Mouse (Mus musculus) limb, embryonic 11.5 days (tissue): Measurements from ENCODE around the gene Pphln1. TPM values are rescaled to one million over a fixed set of nuclear protein-coding genes. Genes with fewer than 3 reads are reported as not detected.
A peak's percentile ranks its signal among the peaks of the same experiment; 100 is the strongest.

Source experiments
- ATAC-seq: fragments of 200-750 bp; cut with Nextera tagmentation; 2 replicates; pipeline ENCODE4 v1.8.0; 2017; ENCODE audit warnings: low read depth; ENCODE audit not compliant: insufficient number of reproducible peaks, low FRiP score, low TSS enrichment
- DNase-seq: peaks from one replicate; pipeline ENCODE4 v3.0.0-alpha.2; 2015; ENCODE audit warnings: low spot score
- H3K27ac ChIP-seq: fragments of 300-500 bp; sonication (generic); replicated peaks from 2 replicates; pipeline ENCODE4 v1.5.1; 2014; ENCODE audit warnings: low read depth, mild to moderate bottlenecking, low read length
- H3K27me3 ChIP-seq: fragments of 300-500 bp; sonication (generic); 2 replicates; pipeline ENCODE4 v1.6.1; 2014; ENCODE audit warnings: mild to moderate bottlenecking, low read length, mixed read lengths; ENCODE audit not compliant: control insufficient read depth, insufficient read depth
- H3K36me3 ChIP-seq: fragments of 300-500 bp; sonication (generic); 2 replicates; pipeline ENCODE4 v1.6.1; 2014; ENCODE audit warnings: mild to moderate bottlenecking, low read length, moderate library complexity, mixed read lengths; ENCODE audit not compliant: control insufficient read depth, insufficient read depth
- H3K4me1 ChIP-seq: fragments of 300-500 bp; sonication (generic); 2 replicates; pipeline ENCODE4 v1.6.1; 2014; ENCODE audit warnings: low read length, mixed read lengths; ENCODE audit not compliant: control insufficient read depth, insufficient read depth
- H3K4me2 ChIP-seq: fragments of 300-500 bp; sonication (generic); 2 replicates; pipeline ENCODE4 v1.6.1; 2014; ENCODE audit warnings: low read depth, mild to moderate bottlenecking, moderate library complexity; ENCODE audit not compliant: severe bottlenecking
- H3K4me3 ChIP-seq: fragments of 300-500 bp; sonication (generic); 2 replicates; pipeline ENCODE4 v1.5.1; 2014; ENCODE audit warnings: low read depth, low read length
- H3K9ac ChIP-seq: fragments of 300-500 bp; sonication (generic); 2 replicates; pipeline ENCODE4 v1.6.1; 2014; ENCODE audit warnings: mild to moderate bottlenecking, low read length
- H3K9me3 ChIP-seq: fragments of 300-500 bp; sonication (generic); 2 replicates; pipeline ENCODE4 v1.6.1; 2016; ENCODE audit warnings: low read length; ENCODE audit not compliant: control insufficient read depth
- WGBS: fragments of 180-500 bp; shearing (Covaris S2); extraction: QIAGEN DNeasy Blood & Tissue Kit; methylation state at CpG from one replicate; pipeline ENCODE4 v1.1.7; 2014; 5-methylcytosine and 5-hydroxymethylcytosine counted together
- polyA plus RNA-seq: library from polyadenylated mRNA; unstranded; fragments of >200 nt; fragmentation: Nextera tagmentation; extraction: Ambion mirVana; gene quantifications from 2 replicates; pipeline ENCODE4 v1.2.1, GENCODE M21; 2014

The Pphln1 gene
- polyA plus RNA-seq, 1 experiment from 2014 or later = 66.6 TPM

DNA sequence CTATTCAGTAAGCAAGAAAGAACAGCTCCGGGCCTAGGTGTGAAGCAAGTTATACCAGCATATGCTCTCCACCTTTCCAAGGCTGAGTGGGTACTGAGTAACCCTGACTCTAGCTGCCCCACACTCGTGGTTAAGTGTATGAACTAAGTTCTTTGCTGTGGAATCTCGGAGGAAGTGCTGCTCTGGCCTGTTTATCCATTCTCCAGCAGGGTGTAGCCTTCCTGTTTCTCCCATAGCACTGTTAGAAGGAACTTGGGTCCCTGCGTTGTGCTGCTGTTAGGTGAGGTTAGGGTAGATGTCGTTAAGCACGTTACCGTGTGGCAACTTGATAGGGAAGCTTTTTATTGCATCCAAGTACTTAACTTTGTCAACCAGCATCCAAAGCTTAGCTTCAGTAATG, 96.5 kb downstream of the Pphln1 start:
- no peaks in the 10 kb centered on the region for H3K9me3 ChIP-seq
- no peaks in the 10 kb centered on the region; the same call in 1 of the 2 replicates for H3K36me3 ChIP-seq
- 80% methylated on average over 7 of the region's 7 CpGs for WGBS
- DNase-seq (no peak), ATAC-seq (no peak)
- H3K4me1 ChIP-seq = no peaks in the 10 kb centered on the region
- no peak overlapping the region for H3K27ac ChIP-seq
- peak overlapping the region; percentile 0; the same call in 1 of the 2 replicates for H3K4me2 ChIP-seq
- H3K27me3 ChIP-seq = no peaks in the 10 kb centered on the region
- H3K4me3 ChIP-seq = no peak overlapping the region
- no peak overlapping the region for H3K9ac ChIP-seq

DNA sequence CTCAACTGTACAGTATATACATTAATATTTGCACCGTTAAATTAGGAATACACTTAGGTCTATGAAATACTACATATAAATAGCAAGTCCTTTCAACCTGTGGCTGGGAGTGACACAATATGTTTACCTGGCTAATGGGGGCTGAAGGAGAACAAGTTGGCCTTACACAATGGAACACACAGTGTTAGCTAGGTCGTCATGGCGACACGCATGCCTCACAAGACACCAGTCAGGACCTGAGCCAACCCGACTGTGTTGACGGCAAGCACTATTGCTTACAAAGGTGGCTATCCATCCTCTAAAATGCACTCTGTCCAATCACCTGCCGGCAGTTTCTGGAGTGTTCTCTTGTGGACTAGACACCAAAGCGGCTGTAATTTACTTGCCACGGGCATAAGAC, 101.7 kb downstream of the Pphln1 start:
- H3K4me2 ChIP-seq = no peak overlapping the region
- no peaks in the 10 kb centered on the region for H3K4me1 ChIP-seq
- H3K27ac ChIP-seq = no peak overlapping the region
- H3K9ac ChIP-seq = no peak overlapping the region
- WGBS = 89% methylated on average over 9 of the region's 9 CpGs
- H3K27me3 ChIP-seq = no peaks in the 10 kb centered on the region
- ATAC-seq (no peak), DNase-seq (no peak)
- H3K4me3 ChIP-seq = no peak overlapping the region
- H3K9me3 ChIP-seq = no peaks in the 10 kb centered on the region
- peaks cover 21% of the 10 kb centered on the region for H3K36me3 ChIP-seq

DNA sequence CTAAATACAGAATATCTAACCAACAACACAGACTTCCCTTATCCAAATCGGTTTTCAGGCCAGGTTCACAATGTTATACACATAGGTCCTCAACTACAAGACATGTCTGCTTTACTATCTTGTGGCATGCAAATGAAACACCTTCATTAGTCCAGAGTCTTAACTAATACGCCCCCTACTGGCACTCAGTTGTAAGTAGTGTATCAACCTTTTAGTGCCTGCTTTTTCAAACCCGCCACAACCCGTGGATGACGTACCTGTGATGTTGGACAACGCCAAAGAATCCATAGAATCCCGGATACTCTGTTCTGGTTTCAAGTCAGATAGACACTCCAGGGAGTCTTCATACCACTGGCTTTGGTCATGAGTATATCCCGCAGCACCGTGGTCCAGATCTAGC, 104.6 kb downstream of the Pphln1 start:
- H3K4me2 ChIP-seq = no peak overlapping the region
- H3K36me3 ChIP-seq = peaks cover 24% of the 10 kb centered on the region
- no peak overlapping the region for H3K4me3 ChIP-seq
- no peaks in the 10 kb centered on the region for H3K4me1 ChIP-seq
- DNase-seq = no peak
- no peak overlapping the region for H3K27ac ChIP-seq
- no peaks in the 10 kb centered on the region for H3K27me3 ChIP-seq
- WGBS = 91% methylated on average over 9 of the region's 9 CpGs
- no peak overlapping the region for H3K9ac ChIP-seq
- H3K9me3 ChIP-seq = no peaks in the 10 kb centered on the region
- ATAC-seq = no peak

DNA sequence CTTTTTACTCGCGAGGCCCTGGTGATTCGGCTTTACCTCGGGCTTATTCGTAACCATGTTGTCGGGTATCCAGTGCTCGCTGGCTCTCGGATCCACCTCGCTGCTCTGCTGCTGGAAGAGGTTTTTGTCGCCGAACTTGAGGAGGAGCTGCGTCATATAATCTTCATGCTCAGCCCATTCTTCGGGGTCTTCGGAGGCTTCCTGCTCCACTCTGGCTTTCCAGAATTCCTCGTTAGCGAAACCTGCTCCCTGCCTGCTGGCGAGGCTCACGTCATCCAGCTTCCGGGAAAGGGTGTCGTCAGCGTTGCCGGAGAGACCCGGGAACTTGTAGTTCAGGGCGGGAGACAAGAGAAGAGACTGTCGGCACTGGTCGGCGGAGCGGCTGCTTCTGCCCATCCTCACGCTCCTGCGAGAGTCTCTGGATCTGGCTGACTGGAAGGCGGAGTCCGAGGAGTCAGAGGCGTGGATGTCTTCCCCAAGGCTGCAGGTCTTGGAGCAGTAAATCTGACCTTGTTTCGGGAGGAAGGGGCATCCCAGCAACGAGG, 105.1 kb downstream of the Pphln1 start:
- Histone ChIP-seq H3K4me1 (no peaks in the 10 kb centered on the region), H3K27ac (no peak overlapping the region), H3K27me3 (no peaks in the 10 kb centered on the region), H3K9me3 (no peaks in the 10 kb centered on the region), H3K36me3 (peaks cover 25% of the 10 kb centered on the region), H3K9ac (no peak overlapping the region), H3K4me3 (no peak overlapping the region), H3K4me2 (no peak overlapping the region)
- WGBS = 94% methylated on average over 35 of the region's 35 CpGs
- DNase-seq (no peak), ATAC-seq (no peak)

DNA sequence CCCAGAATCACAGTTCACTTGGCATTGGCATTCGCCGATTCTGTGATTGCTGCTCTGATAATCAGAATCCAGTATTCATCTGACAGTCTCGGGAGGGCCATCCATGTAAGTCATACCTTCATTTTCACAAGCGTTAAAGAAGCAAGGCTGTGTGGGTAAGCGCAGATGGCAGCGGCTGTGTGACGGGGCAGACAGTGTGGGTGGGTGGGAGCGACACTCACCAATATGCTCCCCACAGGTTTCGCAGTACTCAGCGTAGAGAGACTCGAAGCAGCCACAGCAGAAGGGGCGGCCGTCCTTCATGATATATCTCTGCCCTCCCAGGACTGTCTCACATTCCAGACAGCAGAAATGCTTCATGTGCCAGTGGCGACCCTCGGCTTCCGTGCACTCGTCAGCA, 106.7 kb downstream of the Pphln1 start:
- Histone ChIP-seq H3K27ac (no peak overlapping the region), H3K9ac (no peak overlapping the region), H3K36me3 (peaks cover 31% of the 10 kb centered on the region), H3K4me2 (no peak overlapping the region), H3K4me1 (no peaks in the 10 kb centered on the region), H3K27me3 (no peaks in the 10 kb centered on the region), H3K9me3 (no peaks in the 10 kb centered on the region), H3K4me3 (no peak overlapping the region)
- 96% methylated on average over 17 of the region's 17 CpGs for WGBS
- ATAC-seq (no peak), DNase-seq (no peak)

DNA sequence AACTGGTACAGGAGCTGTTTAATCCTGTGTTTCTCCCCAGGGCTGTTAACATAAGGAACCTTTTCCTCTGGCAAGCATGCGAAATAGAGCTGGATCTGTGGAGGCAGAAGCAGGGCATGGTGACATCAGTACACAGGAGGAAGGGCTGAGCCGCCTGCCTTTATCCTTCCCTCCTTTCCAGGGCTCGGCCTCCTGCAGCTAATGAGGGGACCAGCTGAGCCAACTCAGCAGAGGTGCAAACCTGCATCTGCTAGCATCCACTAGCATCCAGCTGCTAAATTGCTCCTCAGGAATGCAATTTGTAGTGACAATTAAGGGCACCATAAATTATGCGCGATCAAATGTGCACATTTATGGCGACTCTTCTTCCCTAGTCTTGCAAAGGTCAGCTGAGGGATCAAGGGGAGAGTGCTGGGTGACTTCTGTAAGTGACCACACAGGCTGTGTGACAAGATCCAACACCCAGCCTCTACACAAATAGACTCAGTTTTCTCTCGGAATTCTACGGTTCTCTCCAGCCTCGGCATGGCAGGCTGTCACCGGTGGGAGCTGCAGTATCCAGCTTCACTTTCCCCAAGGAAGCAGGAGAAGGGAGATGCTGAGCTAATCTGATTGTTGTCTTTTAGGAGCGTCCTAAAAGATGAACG, 112.7 kb downstream of the Pphln1 start:
- no peaks in the 10 kb centered on the region for H3K27me3 ChIP-seq
- no peak overlapping the region for H3K27ac ChIP-seq
- H3K4me1 ChIP-seq = peaks cover 44% of the 10 kb centered on the region
- DNase-seq (peak; percentile 67), ATAC-seq (peak; percentile 44; the same call in 1 of the 2 replicates)
- no peak overlapping the region for H3K4me3 ChIP-seq
- H3K9me3 ChIP-seq = no peaks in the 10 kb centered on the region
- H3K36me3 ChIP-seq = peaks cover 9% of the 10 kb centered on the region
- no peak overlapping the region for H3K9ac ChIP-seq
- WGBS = 6% methylated on average over 12 of the region's 12 CpGs
- H3K4me2 ChIP-seq = no peak overlapping the region

DNA sequence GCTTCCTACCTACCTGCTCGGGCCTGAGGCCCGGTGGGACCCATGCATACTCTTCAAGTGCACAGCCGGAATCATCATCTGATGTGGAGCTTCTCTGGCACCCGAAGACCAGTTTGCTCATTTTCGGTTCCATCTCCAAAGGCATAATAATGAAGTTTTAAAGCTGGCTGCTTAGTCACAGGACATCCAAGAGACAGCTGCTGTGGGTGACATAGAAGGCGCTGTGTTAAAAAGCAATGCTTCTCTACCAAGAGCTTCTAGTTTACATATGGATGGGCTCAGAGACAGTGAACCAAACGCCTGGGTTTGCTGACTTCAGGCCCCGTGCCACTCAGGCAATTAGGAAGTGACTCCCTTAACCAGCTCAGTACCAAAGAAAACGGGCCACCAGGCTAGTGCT, 114.3 kb downstream of the Pphln1 start:
- ATAC-seq (no peak), DNase-seq (no peak)
- Histone ChIP-seq H3K36me3 (peaks cover 9% of the 10 kb centered on the region), H3K27ac (no peak overlapping the region), H3K4me2 (no peak overlapping the region), H3K4me1 (peaks cover 46% of the 10 kb centered on the region), H3K9ac (no peak overlapping the region), H3K9me3 (no peaks in the 10 kb centered on the region), H3K4me3 (no peak overlapping the region), H3K27me3 (no peaks in the 10 kb centered on the region)
- 23% methylated on average over 9 of the region's 9 CpGs for WGBS

DNA sequence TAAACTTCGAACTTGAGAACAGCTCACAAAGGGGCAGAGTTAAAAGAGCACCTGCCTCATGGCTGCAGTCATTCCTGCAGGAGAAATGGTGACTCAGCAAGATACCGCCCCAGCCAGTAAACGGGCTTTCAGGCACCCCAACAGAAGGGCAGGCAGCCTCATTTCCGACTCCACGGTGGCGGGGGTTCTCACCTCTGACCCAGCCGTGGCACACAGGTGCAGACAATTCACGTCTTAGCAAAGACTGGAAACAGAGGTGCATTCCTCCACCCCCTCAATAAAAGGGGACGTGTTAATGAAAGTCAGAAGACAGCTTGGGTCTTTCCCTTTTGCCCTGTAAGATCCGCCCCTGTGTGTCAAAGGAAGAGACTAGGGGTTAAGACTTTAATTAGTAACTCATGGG, 115.8 kb downstream of the Pphln1 start:
- ATAC-seq (no peak), DNase-seq (peak; percentile 82)
- Histone ChIP-seq H3K36me3 (peaks cover 3% of the 10 kb centered on the region; the same call in 1 of the 2 replicates), H3K9me3 (no peaks in the 10 kb centered on the region), H3K27ac (no peak overlapping the region), H3K27me3 (no peaks in the 10 kb centered on the region), H3K4me1 (peaks cover 53% of the 10 kb centered on the region), H3K9ac (no peak overlapping the region), H3K4me3 (no peak overlapping the region), H3K4me2 (peak overlapping the region; percentile 22)
- under 1% methylated on average over 10 of the region's 10 CpGs for whole genome bisulfite sequencing

DNA sequence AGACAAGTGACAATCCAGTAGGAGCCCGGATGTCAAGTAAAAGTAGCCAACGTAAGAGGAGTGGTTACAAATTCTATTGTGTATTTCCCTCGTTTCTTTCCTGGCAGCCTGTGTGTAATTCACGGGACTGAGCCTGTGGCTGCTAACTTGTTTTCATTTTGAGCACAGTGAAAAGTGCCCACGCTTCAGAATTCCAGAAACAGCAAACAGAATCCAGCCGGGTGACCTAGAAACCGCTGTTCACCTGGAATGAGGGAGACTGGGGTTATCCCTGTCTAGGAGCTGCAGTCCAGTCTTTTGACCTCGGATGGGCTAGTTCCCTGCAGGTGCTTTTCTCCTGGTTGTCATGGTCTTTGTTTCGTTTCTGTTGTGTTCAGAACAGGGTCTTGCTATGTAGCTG, 117.2 kb downstream of the Pphln1 start:
- Histone ChIP-seq H3K9ac (no peak overlapping the region), H3K27me3 (no peaks in the 10 kb centered on the region), H3K36me3 (no peaks in the 10 kb centered on the region), H3K4me3 (no peak overlapping the region), H3K4me1 (peaks cover 61% of the 10 kb centered on the region), H3K27ac (no peak overlapping the region), H3K4me2 (no peak overlapping the region), H3K9me3 (no peaks in the 10 kb centered on the region)
- DNase-seq (no peak), ATAC-seq (no peak)
- 62% methylated on average over 9 of the region's 9 CpGs for WGBS
